Mouse (Mus musculus) R1 (cell line): ENCODE measurements around the gene Olfr1290.

Experiments used
- DNase-seq: peaks from one replicate; pipeline ENCODE4 v3.0.0-alpha.2; 2018; ENCODE audit warnings: low read depth, low spot score

Olfr1290 gene

DNA sequence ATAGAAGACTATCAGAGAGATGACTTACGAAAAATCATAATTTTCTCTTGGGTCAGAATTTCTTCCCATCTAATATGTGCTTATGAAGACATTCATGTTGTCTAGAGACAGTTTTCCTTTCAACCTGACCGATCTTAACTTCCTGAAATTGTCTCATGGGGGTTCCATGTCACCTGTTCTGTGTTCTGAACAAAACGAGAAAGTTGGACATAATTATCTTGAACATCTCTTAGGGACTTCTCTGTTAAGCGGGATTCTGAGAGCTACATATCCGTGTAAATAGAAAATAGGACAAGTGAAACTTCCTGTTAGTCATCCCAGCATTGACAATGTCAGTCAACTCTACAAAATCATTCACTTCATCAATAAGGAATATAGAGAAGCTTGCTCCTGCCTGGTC lies at the start of gene Olfr1290:
Olfr1290 (minus strand) TSS at position 101 of the 400 bp plus-strand sequence.
- DNase-seq: no peak

DNA sequence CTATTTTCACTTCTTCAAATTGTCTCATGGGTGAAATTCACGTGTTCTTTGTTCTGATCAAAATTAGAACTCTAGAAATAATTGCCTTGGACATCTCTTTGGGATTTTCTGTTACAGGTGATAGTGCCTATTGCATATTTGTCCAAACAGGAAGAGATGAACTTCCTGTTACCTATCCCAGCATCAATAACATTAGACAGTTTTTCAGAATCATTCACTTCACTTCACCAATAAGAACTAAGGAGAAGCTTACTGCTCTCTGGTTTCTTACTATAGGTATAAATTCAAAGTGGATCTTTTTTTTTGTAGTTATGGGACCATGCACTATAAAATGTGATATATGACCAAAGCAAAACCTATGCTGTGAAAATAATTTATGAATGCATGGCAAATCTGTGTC lies 46.6 kb upstream of the Olfr1290 start, which contains the start of gene Olfr1294:
Olfr1294 (minus strand) TSS at position 101 of the 400 bp plus-strand sequence.
- no peak for DNase-seq

DNA sequence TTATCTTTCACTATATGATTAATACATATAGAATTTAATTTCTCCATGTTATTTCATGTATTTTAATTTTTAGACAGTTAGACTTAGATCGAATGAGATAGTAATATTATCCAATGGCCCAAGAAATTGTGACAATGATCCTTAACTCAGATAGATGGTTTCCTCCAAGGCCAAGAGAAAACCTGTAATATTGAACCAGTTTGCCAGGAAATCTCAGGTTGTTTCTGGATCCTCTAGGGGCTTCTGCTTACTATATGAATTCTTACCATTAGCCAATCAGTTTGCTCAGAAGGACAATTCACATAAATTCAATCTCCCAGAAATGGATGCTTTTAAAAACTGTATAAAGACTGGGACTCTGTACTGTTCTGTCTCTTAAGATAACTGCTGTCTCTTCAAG lies 31.3 kb upstream of the Olfr1290 start, which contains the start of gene Olfr1293-ps:
Olfr1293-ps (plus strand) TSS at position 301 of the 400 bp plus-strand sequence.
- DNase-seq: no peak

DNA sequence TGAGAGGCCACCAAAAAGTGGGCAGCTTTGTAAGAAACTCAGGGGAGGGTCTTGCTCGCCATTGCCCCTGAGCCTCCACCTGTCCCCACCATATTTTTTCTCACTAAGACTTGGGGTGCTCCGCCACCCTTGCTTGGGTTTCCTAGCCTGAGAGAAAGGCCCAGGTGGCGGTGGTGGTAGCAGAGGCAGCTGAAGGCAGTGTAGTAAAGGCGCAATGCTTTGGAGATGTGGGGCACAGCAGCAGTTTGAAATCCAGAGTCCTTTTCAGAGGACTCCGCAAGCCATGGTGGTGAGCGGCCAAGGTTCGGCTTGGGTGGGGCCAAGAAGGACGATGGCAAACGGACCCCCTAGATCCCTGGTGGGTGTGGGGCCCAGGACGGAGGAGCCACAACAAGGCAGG lies 23.8 kb upstream of the Olfr1290 start:
- no peak for DNase-seq

DNA sequence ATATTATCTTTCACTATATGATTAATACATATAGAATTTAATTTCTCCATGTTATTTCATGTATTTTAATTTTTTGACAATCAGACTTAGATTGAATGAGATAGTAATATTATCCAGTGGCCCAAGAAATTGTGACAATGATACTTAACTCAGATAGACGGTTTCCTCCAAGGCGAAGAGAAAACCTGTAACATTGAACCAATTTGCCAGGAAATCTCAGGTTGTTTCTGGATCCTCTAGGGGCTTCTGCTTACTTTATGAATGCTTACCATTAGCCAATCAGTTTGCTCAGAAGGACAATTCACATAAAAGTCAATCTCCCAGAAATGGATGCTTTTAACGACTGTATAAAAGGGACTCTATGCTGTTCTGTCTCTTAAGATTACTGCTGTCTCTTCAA lies 3.3 kb upstream of the Olfr1290 start, which contains the start of gene Olfr1291-ps1:
Olfr1291-ps1 (plus strand) TSS at position 301 of the 400 bp plus-strand sequence.
- DNase-seq: no peak

DNA sequence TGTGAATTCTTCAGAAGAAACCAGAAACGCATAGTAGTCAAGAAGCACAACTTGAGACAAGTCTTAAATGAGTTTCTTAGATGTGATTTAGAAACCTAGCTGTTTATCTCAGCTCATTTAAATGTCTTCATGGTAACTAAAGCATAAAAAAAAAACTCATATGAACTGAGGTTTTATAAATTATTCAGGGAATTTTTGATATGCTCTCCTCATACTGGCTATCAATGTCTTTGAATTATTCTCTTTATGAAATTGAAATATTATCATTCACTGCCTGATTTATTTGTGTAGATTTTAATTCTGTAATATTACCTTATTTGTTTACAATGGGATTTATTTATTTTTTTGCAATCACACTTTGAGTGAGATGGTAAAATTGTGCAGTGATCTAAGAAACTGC lies 13.1 kb downstream of the Olfr1290 start, which contains the start of gene Olfr1289:
Olfr1289 (plus strand) TSS at position 301 of the 400 bp plus-strand sequence.
- no peak for DNase-seq

DNA sequence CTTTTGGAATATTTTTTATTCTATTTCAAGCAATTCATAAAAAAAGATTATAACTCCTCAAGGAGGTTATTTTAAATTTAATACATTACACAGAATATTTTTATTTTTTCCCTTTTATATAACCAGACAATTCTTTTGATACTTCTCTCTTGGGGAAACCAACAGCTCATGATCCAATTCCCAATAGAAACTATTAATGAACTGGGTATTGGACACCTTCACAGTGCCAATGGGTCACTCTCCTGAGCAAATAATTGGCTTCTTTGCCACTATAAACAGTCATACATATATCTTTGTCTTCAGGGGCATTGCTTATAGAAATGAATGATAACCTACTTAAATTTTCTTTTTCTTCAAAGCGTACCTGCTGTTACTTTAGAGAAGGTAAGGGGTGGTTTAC lies 19.8 kb downstream of the Olfr1290 start, which contains the start of gene Olfr1288:
Olfr1288 (plus strand) TSS at position 301 of the 400 bp plus-strand sequence.
- no peak for DNase-seq

DNA sequence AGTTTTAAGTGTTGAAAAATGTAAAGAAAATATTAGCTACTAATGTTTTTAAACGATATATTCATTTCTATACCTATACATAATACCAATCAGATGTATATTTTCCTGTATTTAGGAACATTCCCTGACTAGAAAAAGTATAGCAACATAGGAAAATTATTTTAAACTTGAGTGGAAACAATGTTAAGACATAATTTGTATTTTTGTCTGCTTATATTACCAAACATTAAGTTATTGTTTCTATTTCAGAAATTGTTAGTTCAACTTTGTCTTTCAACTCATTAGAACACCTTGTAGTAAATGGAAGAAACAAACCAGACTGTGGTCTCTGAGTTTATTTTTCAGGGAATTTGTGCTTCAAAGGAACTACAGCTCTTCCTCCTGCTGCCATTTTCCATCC lies 44.8 kb downstream of the Olfr1290 start, which contains the start of gene Olfr1287:
Olfr1287 (plus strand) TSS at position 301 of the 400 bp plus-strand sequence.
- no peak for DNase-seq
